Mouse (Mus musculus) CD4-positive, CD25-positive, alpha-beta regulatory T cell (primary cell): ENCODE data around the gene Vmn1r205. TPM values are rescaled to one million over a fixed set of nuclear protein-coding genes. Genes with fewer than 3 reads are reported as not detected.

Experiments used
- polyA plus RNA-seq: library from polyadenylated mRNA; unstranded; fragments of 100-300 nt; shearing (Covaris generic); gene quantifications from one replicate; pipeline ENCODE4 v1.2.1, GENCODE M21; 2017

Gene Vmn1r205
- polyA plus RNA-seq: not detected

DNA sequence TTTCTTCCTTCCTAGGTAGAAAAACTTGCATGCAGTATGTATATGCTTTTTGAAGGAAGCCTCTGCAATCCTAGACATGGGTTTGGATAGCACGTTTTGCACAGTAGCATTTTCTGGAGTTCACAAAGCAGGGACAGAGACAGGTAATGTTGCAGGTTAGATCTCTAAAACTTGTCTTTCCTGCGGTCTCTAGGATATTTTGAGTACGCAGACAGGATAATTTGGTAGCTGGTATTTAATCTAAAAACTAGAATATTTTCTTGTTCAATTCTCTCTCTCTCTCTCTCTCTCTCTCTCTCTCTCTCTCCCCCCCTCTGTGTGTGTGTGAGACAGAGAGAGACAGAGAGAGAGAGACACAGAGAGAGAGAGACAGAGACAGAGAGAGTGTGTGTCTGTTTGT lies at the start of gene Vmn1r205:
Gene Vmn1r205, minus strand, starts transcription at position 101 of the 400 bp plus-strand sequence.

DNA sequence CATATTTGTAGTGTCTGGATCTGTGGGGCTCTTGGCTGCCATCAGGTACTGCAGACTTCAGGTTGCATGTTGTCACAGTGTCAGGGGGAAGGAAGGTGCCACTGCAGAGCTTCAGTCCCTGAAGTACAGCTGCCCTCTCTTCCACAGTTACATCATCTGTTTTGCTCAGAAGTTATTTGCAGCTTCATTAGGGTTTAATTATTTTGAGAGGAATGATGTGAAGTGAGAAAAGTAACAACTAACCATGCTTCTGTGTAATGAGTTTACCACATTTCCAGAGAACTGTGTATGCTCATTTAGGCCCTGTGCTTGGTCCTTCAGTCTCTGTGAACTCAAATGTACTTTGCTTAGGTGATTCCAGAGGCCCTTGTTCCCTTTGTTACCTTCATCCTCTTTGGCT lies 31.4 kb upstream of the Vmn1r205 start, which contains the start of gene Vmn1r206:
Gene Vmn1r206, minus strand, starts transcription at position 101 of the 400 bp plus-strand sequence.

GRCm38 (mm10) chr13:22552898-22553297 lies 39.9 kb downstream of the Vmn1r205 start, which contains the start of gene Vmn1r204:
Gene Vmn1r204 (plus strand): TSS chr13:22553198.

Other genes starting within 250 kb of the Vmn1r205 start
- not detected for gene Vmn1r198, start 242.6 kb downstream of the Vmn1r205 start, polyA plus RNA-seq
- gene Vmn1r199, start 213.2 kb downstream of the Vmn1r205 start, polyA plus RNA-seq: not detected
- gene Vmn1r200, start 202.6 kb downstream of the Vmn1r205 start, polyA plus RNA-seq: 0.04 TPM
- gene Vmn1r201, start 121.1 kb downstream of the Vmn1r205 start, polyA plus RNA-seq: 0.04 TPM
- 0.04 TPM for gene Vmn1r202, start 87.6 kb downstream of the Vmn1r205 start, polyA plus RNA-seq
- 0.17 TPM for gene Vmn1r203, start 74.9 kb downstream of the Vmn1r205 start, polyA plus RNA-seq
- not detected for gene Vmn1r204, start 39.8 kb downstream of the Vmn1r205 start, polyA plus RNA-seq
- gene Vmn1r206, start 31.3 kb upstream of the Vmn1r205 start, polyA plus RNA-seq: not detected
- gene Vmn1r207-ps, start 136.6 kb upstream of the Vmn1r205 start, polyA plus RNA-seq: not detected
- not detected for gene Vmn1r208, start 184.4 kb upstream of the Vmn1r205 start, polyA plus RNA-seq
- not detected for gene Vmn1r209, start 216.7 kb upstream of the Vmn1r205 start, polyA plus RNA-seq
- gene Vmn1r210, start 238.3 kb upstream of the Vmn1r205 start, polyA plus RNA-seq: 0.11 TPM